ENCODE assay signal across 28 mouse cellular contexts in the genomic region with DNA sequence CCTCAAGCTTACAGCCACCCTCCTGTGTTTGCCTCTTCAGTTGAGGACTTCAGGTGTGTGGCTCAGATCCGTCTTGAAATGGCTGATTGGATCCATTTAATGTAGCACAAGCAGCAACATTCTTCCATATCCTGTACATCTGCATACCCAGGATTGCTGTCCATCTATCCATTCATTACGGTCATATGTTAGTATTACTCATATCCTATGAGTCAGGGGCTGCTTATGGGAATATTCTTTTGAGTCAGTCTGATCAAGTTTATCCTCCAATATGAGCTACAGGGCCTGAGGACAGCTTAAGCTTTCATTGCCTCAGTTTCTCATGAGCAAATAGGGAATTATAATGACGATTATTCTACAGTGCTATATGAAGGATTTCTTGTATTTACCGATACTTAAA.
"Had no signal": no experiment of that assay in that cellular context is flagged by ENCODE, and none has a peak within 500 bp of the region (broad histone marks: within the 10 kb centered on the region; RNA-seq: fewer than 3 reads in every experiment).

No protein-coding gene starts in this region.

- H3K9ac ChIP-seq: heart, embryonic 13.5 days; heart, embryonic 15.5 days; hindbrain, embryonic 12.5 days; hindbrain, embryonic 14.5 days; intestine, embryonic 15.5 days; kidney, embryonic 15.5 days; limb, embryonic 13.5 days; limb, embryonic 15.5 days; liver, embryonic 12.5 days; liver, embryonic 14.5 days had no signal

- H3K27ac ChIP-seq: heart, embryonic 10.5 days; heart, embryonic 13.5 days; heart, embryonic 15.5 days; hindbrain, embryonic 10.5 days; hindbrain, embryonic 12.5 days; intestine, embryonic 15.5 days; kidney, embryonic 15.5 days; kidney, postnatal 0 days; limb, embryonic 13.5 days; limb, embryonic 15.5 days; liver, embryonic 12.5 days; liver, embryonic 14.5 days had no signal

- H3K27me3 ChIP-seq: hindbrain, embryonic 12.5 days; intestine, embryonic 15.5 days; kidney, embryonic 15.5 days; limb, embryonic 13.5 days; limb, embryonic 15.5 days; liver, embryonic 12.5 days had no signal

- H3K4me3 ChIP-seq: heart, embryonic 10.5 days; heart, embryonic 13.5 days; heart, embryonic 15.5 days; hindbrain, embryonic 10.5 days; hindbrain, embryonic 12.5 days; intestine, embryonic 15.5 days; kidney, embryonic 15.5 days; limb, embryonic 13.5 days; limb, embryonic 15.5 days; liver, embryonic 12.5 days had no signal

- H3K4me2 ChIP-seq: heart, embryonic 13.5 days; heart, embryonic 15.5 days; hindbrain, embryonic 12.5 days; hindbrain, embryonic 14.5 days; intestine, embryonic 15.5 days; kidney, embryonic 15.5 days; limb, embryonic 13.5 days; limb, embryonic 15.5 days; liver, embryonic 12.5 days had no signal

- ATAC-seq: hindbrain, embryonic 16.5 days; inflammation-experienced regulatory T-cells, adult 6 months; intestine, embryonic 15.5 days; intestine, postnatal 0 days; liver, embryonic 12.5 days had no signal

- H3K4me1 ChIP-seq: heart, embryonic 10.5 days; heart, embryonic 13.5 days; hindbrain, embryonic 10.5 days; intestine, embryonic 15.5 days; liver, embryonic 12.5 days had no signal

- H3K9me3 ChIP-seq: heart, embryonic 10.5 days; heart, embryonic 13.5 days; heart, embryonic 15.5 days; hindbrain, embryonic 10.5 days; hindbrain, embryonic 12.5 days; intestine, embryonic 15.5 days; kidney, embryonic 15.5 days; limb, embryonic 13.5 days; limb, embryonic 15.5 days; liver, embryonic 12.5 days had no signal

- H3K36me3 ChIP-seq: heart, embryonic 10.5 days; heart, embryonic 13.5 days; heart, embryonic 15.5 days; hindbrain, embryonic 10.5 days; hindbrain, embryonic 12.5 days; intestine, embryonic 15.5 days; kidney, embryonic 15.5 days; limb, embryonic 13.5 days; limb, embryonic 15.5 days; liver, embryonic 12.5 days had no signal

- DNase-seq: gastrocnemius, postnatal 14 days; gastrocnemius, postnatal 36 days; heart, adult 18-20 months; heart, postnatal 14 days; heart, postnatal 4 days; kidney, adult 18-20 months; kidney, adult 9 months; kidney, postnatal 14 days; kidney, postnatal 36 days; layer of hippocampus, adult 9-11 months; layer of hippocampus, postnatal 36 days; left cerebral cortex, postnatal 4 days had no signal
